Mouse (Mus musculus): ENCODE data around the gene Cracr2b. TPM values are rescaled to one million over a fixed set of nuclear protein-coding genes. Genes with fewer than 3 reads are reported as not detected.

Gene Cracr2b
- total and polyA plus RNA-seq, 2 experiments from 2014 or later: 23.9 to 134 TPM

- H3K27ac ChIP-seq (ENCODE audit: low read depth): peak within 1 kb of the TSS; percentile 97
- peak within 1 kb of the TSS; percentile 66 for H3K4me2 ChIP-seq (ENCODE audit: low read depth, low read length)
- H3K4me3 ChIP-seq (ENCODE audit: low read depth, low read length): peak within 1 kb of the TSS; percentile 63
- DNase-seq (ENCODE audit: low spot score) (peak; percentile 84), ATAC-seq (ENCODE audit: insufficient read depth, low read depth) (peak; percentile 78)
- peaks cover 27% of the 10 kb centered on the region for H3K36me3 ChIP-seq (replicated peaks; ENCODE audit: control insufficient read depth, insufficient read depth, low read length)
- WGBS: under 1% methylated on average over 52 of the region's 52 CpGs
- no peaks in the 10 kb centered on the region for H3K9me3 ChIP-seq (replicated peaks; ENCODE audit: control insufficient read depth, low read length)
- peak within 1 kb of the TSS; percentile 71 for H3K9ac ChIP-seq (replicated peaks; ENCODE audit: low read depth, low read length)
- peaks cover 23% of the 10 kb centered on the region for H3K4me1 ChIP-seq (ENCODE audit: control insufficient read depth, insufficient read depth)
- peaks cover 16% of the 10 kb centered on the region; the same call in 1 of the 2 replicates for H3K27me3 ChIP-seq (ENCODE audit: control insufficient read depth, insufficient read depth, low read length)
- no peak; the same call in 1 of the 2 replicates for TF ChIP-seq EP300 (IDR thresholded peaks at IDR 0.05; ENCODE audit: low read depth)
- TF ChIP-seq CTCF (IDR thresholded peaks at IDR 0.05; ENCODE audit: low read depth): no peak
Measured at GRCm38 (mm10) chr7:141467230-141468030, 6.5 kb downstream of the Cracr2b start, which contains the start of gene Cd151. Gene Cd151 (plus strand): TSS chr7:141467392.

- TF ChIP-seq CTCF (IDR thresholded peaks at IDR 0.05; ENCODE audit: low read depth) (no peak), EP300 (IDR thresholded peaks at IDR 0.05; ENCODE audit: low read depth) (no peak)
- peak overlapping the region; percentile 66 for H3K4me2 ChIP-seq (ENCODE audit: low read depth, low read length)
- peak overlapping the region; percentile 63 for H3K4me3 ChIP-seq (ENCODE audit: low read depth, low read length)
- H3K9ac ChIP-seq (replicated peaks; ENCODE audit: low read depth, low read length): peak overlapping the region; percentile 71
- H3K9me3 ChIP-seq (replicated peaks; ENCODE audit: control insufficient read depth, low read length): no peaks in the 10 kb centered on the region
- H3K36me3 ChIP-seq (replicated peaks; ENCODE audit: control insufficient read depth, insufficient read depth, low read length): peaks cover 32% of the 10 kb centered on the region
- peaks cover 16% of the 10 kb centered on the region; the same call in 1 of the 2 replicates for H3K27me3 ChIP-seq (ENCODE audit: control insufficient read depth, insufficient read depth, low read length)
- ATAC-seq (ENCODE audit: insufficient read depth, low read depth) (peak; percentile 24), DNase-seq (ENCODE audit: low spot score) (no peak)
- 10% methylated on average over 5 of the region's 5 CpGs for WGBS
- peaks cover 23% of the 10 kb centered on the region for H3K4me1 ChIP-seq (ENCODE audit: control insufficient read depth, insufficient read depth)
- H3K27ac ChIP-seq (ENCODE audit: low read depth): peak overlapping the region; percentile 97
Measured at GRCm38 (mm10) chr7:141468164-141468521, 7.2 kb downstream of the Cracr2b start.

- Histone ChIP-seq H3K9me3 (replicated peaks; ENCODE audit: control insufficient read depth, low read length) (no peaks in the 10 kb centered on the region), H3K4me3 (ENCODE audit: low read depth, low read length) (peak overlapping the region; percentile 63), H3K27me3 (ENCODE audit: control insufficient read depth, insufficient read depth, low read length) (peaks cover 11% of the 10 kb centered on the region; the same call in 1 of the 2 replicates), H3K9ac (replicated peaks; ENCODE audit: low read depth, low read length) (peak overlapping the region; percentile 71), H3K36me3 (replicated peaks; ENCODE audit: control insufficient read depth, insufficient read depth, low read length) (peaks cover 32% of the 10 kb centered on the region), H3K27ac (ENCODE audit: low read depth) (peak overlapping the region; percentile 97), H3K4me1 (ENCODE audit: control insufficient read depth, insufficient read depth) (peaks cover 23% of the 10 kb centered on the region), H3K4me2 (ENCODE audit: low read depth, low read length) (peak overlapping the region; percentile 66)
- TF ChIP-seq EP300 (IDR thresholded peaks at IDR 0.05; ENCODE audit: low read depth) (no peak), CTCF (IDR thresholded peaks at IDR 0.05; ENCODE audit: low read depth) (peak; percentile 56)
- peak; percentile 70 for ATAC-seq (ENCODE audit: insufficient read depth, low read depth)
- peak; percentile 93 for DNase-seq (ENCODE audit: low spot score)
- WGBS: 0% methylated on average over 8 of the region's 8 CpGs
Measured at GRCm38 (mm10) chr7:141468522-141469211, 7.8 kb downstream of the Cracr2b start.

- Histone ChIP-seq H3K36me3 (replicated peaks; ENCODE audit: control insufficient read depth, insufficient read depth, low read length) (peaks cover 32% of the 10 kb centered on the region), H3K9me3 (replicated peaks; ENCODE audit: control insufficient read depth, low read length) (no peaks in the 10 kb centered on the region)
- 73% methylated on average over 6 of the region's 6 CpGs for WGBS
Measured at GRCm38 (mm10) chr7:141469352-141469751, 8.5 kb downstream of the Cracr2b start.

GRCm38 (mm10) chr7:141469901-141470636, 9.2 kb downstream of the Cracr2b start:
- Histone ChIP-seq H3K4me3 (ENCODE audit: low read depth, low read length) (no peak overlapping the region), H3K27ac (ENCODE audit: low read depth) (peak overlapping the region; percentile 97)

More at GRCm38 (mm10) chr7:141469352-141469751, 8.5 kb downstream of the Cracr2b start:
- Histone ChIP-seq H3K27ac (ENCODE audit: low read depth) (peak overlapping the region; percentile 97), H3K27me3 (ENCODE audit: control insufficient read depth, insufficient read depth, low read length) (peaks cover 4% of the 10 kb centered on the region; the same call in 1 of the 2 replicates), H3K4me2 (ENCODE audit: low read depth, low read length) (peak overlapping the region; percentile 66), H3K4me3 (ENCODE audit: low read depth, low read length) (peak overlapping the region; percentile 63; the same call in 1 of the 2 replicates), H3K4me1 (ENCODE audit: control insufficient read depth, insufficient read depth) (peaks cover 30% of the 10 kb centered on the region), H3K9ac (replicated peaks; ENCODE audit: low read depth, low read length) (peak overlapping the region; percentile 71; the same call in 1 of the 2 replicates)
- DNase-seq (ENCODE audit: low spot score): no peak
- no peak for TF ChIP-seq EP300 (IDR thresholded peaks at IDR 0.05; ENCODE audit: low read depth)
- no peak for TF ChIP-seq CTCF (IDR thresholded peaks at IDR 0.05; ENCODE audit: low read depth)
- no peak for ATAC-seq (ENCODE audit: insufficient read depth, low read depth)

More at GRCm38 (mm10) chr7:141469901-141470636, 9.2 kb downstream of the Cracr2b start:
- Histone ChIP-seq H3K4me2 (ENCODE audit: low read depth, low read length) (no peak overlapping the region), H3K9me3 (replicated peaks; ENCODE audit: control insufficient read depth, low read length) (no peaks in the 10 kb centered on the region), H3K4me1 (ENCODE audit: control insufficient read depth, insufficient read depth) (peaks cover 32% of the 10 kb centered on the region), H3K27me3 (ENCODE audit: control insufficient read depth, insufficient read depth, low read length) (no peaks in the 10 kb centered on the region), H3K36me3 (replicated peaks; ENCODE audit: control insufficient read depth, insufficient read depth, low read length) (peaks cover 32% of the 10 kb centered on the region), H3K9ac (replicated peaks; ENCODE audit: low read depth, low read length) (no peak overlapping the region)
- no peak for ATAC-seq (ENCODE audit: insufficient read depth, low read depth)
- DNase-seq (ENCODE audit: low spot score): no peak
- TF ChIP-seq CTCF (IDR thresholded peaks at IDR 0.05; ENCODE audit: low read depth) (no peak), EP300 (IDR thresholded peaks at IDR 0.05; ENCODE audit: low read depth) (no peak)
- 76% methylated on average over 18 of the region's 18 CpGs for WGBS
